Mouse (Mus musculus) neutrophil, adult 59 days (primary cell): ENCODE results near the gene Gm30083. TPM values are rescaled to one million over a fixed set of nuclear protein-coding genes. Genes with fewer than 3 reads are reported as not detected.

Experiments
- total RNA-seq, 2 experiments: library from RNA; stranded (reverse); gene quantifications; 1 replicate in 1 of 2; 2 replicates in 1 of 2; pipeline ENCODE4 v1.2.4; 2023

The Gm30083 gene
- total RNA-seq = not detected

GRCm38 (mm10) chr14:34015063-34015462, at the start of gene Gm30083:
Gm30083 (minus strand) TSS chr14:34015182.

GRCm38 (mm10) chr14:34052516-34052915, 37.5 kb upstream of the Gm30083 start, which contains the start of gene Antxrl:
Antxrl (plus strand) TSS chr14:34052707.

GRCm38 (mm10) chr14:34016381-34016780, 1.4 kb upstream of the Gm30083 start, which contains the start of gene Gm5460:
Gm5460 (plus strand) TSS chr14:34016758.

GRCm38 (mm10) chr14:33978604-33979059, 36.4 kb downstream of the Gm30083 start, which contains the start of gene Zfp488:
Zfp488 (minus strand) TSS chr14:33978764.

DNA sequence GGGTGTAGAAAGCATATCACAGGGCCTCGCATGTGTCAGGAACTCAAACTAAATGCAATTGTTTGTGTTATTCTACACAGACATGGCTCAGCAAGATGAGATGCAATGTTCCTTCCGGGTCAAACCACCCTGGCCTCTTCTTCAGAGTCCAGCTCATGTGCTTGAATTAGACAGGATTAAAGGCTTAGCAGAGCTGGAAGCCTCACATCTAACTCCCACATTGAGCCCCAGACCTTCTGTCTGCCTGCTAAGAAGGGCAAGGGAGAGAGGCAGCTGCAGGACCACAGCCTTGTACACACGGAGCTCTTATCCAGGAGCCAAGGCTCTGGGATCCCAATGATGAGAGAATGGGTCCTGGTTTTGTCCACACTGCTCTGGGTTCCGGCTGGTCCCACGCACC, 61.2 kb downstream of the Gm30083 start, which contains the start of gene Rbp3:
Rbp3 (plus strand) TSS at position 243 of the 400 bp plus-strand sequence.

GRCm38 (mm10) chr14:33940739-33941138, 74.2 kb downstream of the Gm30083 start, which contains the start of gene Gdf2:
Gdf2 (plus strand) TSS chr14:33941039.

Other genes starting within 250 kb of the Gm30083 start
- not detected for gene Gdf10, start 91.6 kb downstream of the Gm30083 start, total RNA-seq
- not detected for gene Gdf2, start 74.1 kb downstream of the Gm30083 start, total RNA-seq
- gene Rbp3, start 61.2 kb downstream of the Gm30083 start, total RNA-seq = not detected
- under 1 TPM in 1 of 2 experiments, not detected in 1; 0.18 TPM for gene Zfp488, start 36.4 kb downstream of the Gm30083 start, total RNA-seq
- not detected for gene Gm5460, start 1.6 kb upstream of the Gm30083 start, total RNA-seq
- not detected for gene Antxrl, start 37.5 kb upstream of the Gm30083 start, total RNA-seq
- not detected for gene Anxa8, start 70.8 kb upstream of the Gm30083 start, total RNA-seq
- not detected for gene A630023A22Rik, start 87.6 kb upstream of the Gm30083 start, total RNA-seq
- gene Npy4r, start 137.3 kb upstream of the Gm30083 start, total RNA-seq = not detected
- gene Gprin2, start 186.5 kb upstream of the Gm30083 start, total RNA-seq = not detected
- gene Syt15, start 204.4 kb upstream of the Gm30083 start, total RNA-seq = not detected